Mouse (Mus musculus): ENCODE measurements at regions not wholly inside any gene's neighbourhood (a gene's known extent, or its start where the extent isn't known, plus 50 kb on each side); places are given as distances from the start of the nearest gene placed in this dataset.

DNA sequence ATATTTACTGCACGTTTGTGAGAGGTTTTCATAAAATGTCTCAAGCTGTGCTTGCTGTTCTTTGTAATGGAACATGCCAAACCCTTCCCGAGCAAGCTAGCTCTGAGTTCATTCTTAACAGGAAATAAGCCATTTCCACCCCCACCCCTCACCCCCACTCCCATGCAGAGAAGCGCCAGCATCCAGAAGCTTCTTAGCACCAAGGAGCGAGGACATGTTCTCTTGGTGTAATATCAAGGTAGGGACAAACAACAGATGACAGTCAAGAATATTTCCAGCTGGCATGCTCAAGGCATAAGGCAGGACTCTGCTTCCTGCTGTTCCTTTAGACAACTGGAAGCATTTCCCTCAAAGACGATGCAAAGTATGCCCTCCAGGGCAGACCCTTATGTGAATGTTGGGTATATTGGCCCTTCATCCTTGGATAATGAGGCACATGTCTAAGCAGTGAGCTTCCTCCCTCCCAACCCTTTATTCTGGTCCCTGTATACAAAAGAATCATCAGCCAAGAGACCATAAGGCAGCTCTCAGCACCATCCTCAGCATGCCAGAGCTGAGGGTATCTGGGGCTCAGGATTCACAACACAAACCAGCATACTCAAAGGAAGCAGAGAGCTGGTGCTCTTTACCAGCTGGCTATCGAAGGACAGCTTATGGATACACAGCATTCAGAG lies 205.2 kb upstream of the Ppp2r2d start:
- H3K36me3 ChIP-seq (ENCODE audit: control insufficient read depth, insufficient read depth, low read length): no peaks in the 10 kb centered on the region

DNA sequence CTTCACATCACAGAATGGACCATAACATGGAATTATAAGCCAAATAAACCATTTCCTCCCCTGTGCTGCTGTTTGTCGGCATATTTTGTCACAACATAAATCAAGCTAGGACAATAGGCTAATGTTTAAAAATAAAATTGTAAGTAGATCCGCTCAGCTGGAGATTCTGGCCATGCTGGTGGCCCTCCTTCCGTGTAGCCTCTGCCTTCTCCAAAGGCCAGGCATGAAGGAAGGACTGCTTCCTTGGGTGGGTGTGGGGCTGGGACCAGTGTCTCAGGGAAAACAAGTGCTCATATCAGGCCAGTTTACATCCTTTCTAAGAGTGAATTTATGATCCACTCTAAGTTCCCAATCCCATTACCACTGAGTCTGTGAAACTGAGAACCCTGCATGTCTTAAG lies 206.3 kb upstream of the Ppp2r2d start:
- TF ChIP-seq POLR2A (IDR thresholded peaks at IDR 0.05; ENCODE audit: control insufficient read depth, low read depth, low read length) (no peak), CTCF (IDR thresholded peaks at IDR 0.05; ENCODE audit: control insufficient read depth, insufficient read depth, insufficient replicate concordance, low read depth, low read length) (no peak)
- no peaks in the 10 kb centered on the region for H3K4me1 ChIP-seq (ENCODE audit: control insufficient read depth, insufficient read depth, low read length)
- no peaks in the 10 kb centered on the region for H3K27me3 ChIP-seq (ENCODE audit: control insufficient read depth, insufficient read depth, low read length)
- H3K27ac ChIP-seq (ENCODE audit: control insufficient read depth, insufficient read depth, low read depth, low read length): no peak overlapping the region
- no peaks in the 10 kb centered on the region for H3K36me3 ChIP-seq (ENCODE audit: control insufficient read depth, insufficient read depth, low read length)
- no peak overlapping the region for H3K4me3 ChIP-seq (ENCODE audit: control insufficient read depth, low read depth, low read length)

More for the DNA sequence above, 205.2 kb upstream of the Ppp2r2d start:
- Histone ChIP-seq H3K27ac (ENCODE audit: control insufficient read depth, insufficient read depth, low read depth, low read length) (no peak overlapping the region), H3K4me3 (ENCODE audit: control insufficient read depth, low read depth, low read length) (no peak overlapping the region), H3K4me1 (ENCODE audit: control insufficient read depth, insufficient read depth, low read length) (no peaks in the 10 kb centered on the region), H3K27me3 (ENCODE audit: control insufficient read depth, insufficient read depth, low read length) (no peaks in the 10 kb centered on the region)
- TF ChIP-seq POLR2A (IDR thresholded peaks at IDR 0.05; ENCODE audit: control insufficient read depth, low read depth, low read length): no peak
- no peak for TF ChIP-seq CTCF (IDR thresholded peaks at IDR 0.05; ENCODE audit: control insufficient read depth, insufficient read depth, insufficient replicate concordance, low read depth, low read length)

GRCm38 (mm10) chr7:138626061-138626460 lies 219.8 kb upstream of the Ppp2r2d start:
- Histone ChIP-seq H3K27me3 (ENCODE audit: control insufficient read depth, insufficient read depth, low read length) (no peaks in the 10 kb centered on the region), H3K36me3 (ENCODE audit: control insufficient read depth, insufficient read depth, low read length) (no peaks in the 10 kb centered on the region), H3K27ac (ENCODE audit: control insufficient read depth, insufficient read depth, low read depth, low read length) (no peak overlapping the region), H3K4me3 (ENCODE audit: control insufficient read depth, low read depth, low read length) (no peak overlapping the region), H3K4me1 (ENCODE audit: control insufficient read depth, insufficient read depth, low read length) (no peaks in the 10 kb centered on the region)
- no peak for TF ChIP-seq POLR2A (IDR thresholded peaks at IDR 0.05; ENCODE audit: control insufficient read depth, low read depth, low read length)
- TF ChIP-seq CTCF (IDR thresholded peaks at IDR 0.05; ENCODE audit: control insufficient read depth, insufficient read depth, insufficient replicate concordance, low read depth, low read length): no peak

DNA sequence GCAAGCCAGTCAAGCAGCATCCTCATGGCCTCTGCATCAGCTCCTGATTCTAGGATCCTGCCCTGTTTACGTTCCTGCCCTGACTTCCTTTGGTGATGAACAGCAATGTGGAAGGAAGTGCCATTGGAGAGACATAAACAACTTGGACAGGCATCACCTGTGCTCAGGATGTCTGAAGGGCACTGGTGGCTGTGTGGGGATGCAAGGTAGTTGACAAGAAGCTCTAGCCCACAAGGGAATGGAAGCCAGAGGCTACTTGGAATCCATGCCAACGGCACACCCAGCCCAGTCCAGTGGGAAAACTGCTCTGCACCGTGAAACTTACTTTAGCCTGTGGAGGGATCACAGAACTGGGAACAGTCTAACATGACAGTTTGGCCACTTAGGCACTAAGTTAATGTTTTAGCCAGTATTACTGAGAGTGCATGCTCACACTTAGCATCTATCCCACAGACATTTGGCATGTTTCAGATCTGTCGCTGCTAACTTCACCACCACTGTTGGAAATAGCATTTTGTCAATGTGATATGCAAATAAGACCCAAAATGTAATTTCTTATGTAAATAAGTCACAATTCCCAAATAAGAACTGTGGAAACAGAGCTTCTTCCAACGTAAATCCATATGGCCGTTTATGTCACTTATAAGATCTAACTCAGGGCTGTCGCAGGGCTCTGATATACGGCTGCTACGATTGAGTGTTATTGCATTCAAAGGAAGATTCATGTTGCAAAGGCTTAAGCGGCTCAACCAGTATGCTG lies 223.5 kb upstream of the Tcerg1l start:
- no peaks in the 10 kb centered on the region for H3K27me3 ChIP-seq (ENCODE audit: control insufficient read depth, insufficient read depth, low read length)
- H3K27ac ChIP-seq (ENCODE audit: control insufficient read depth, insufficient read depth, low read depth, low read length): no peak overlapping the region
- TF ChIP-seq CTCF (IDR thresholded peaks at IDR 0.05; ENCODE audit: control insufficient read depth, insufficient read depth, insufficient replicate concordance, low read depth, low read length) (no peak), POLR2A (IDR thresholded peaks at IDR 0.05; ENCODE audit: control insufficient read depth, low read depth, low read length) (no peak)
- H3K36me3 ChIP-seq (ENCODE audit: control insufficient read depth, insufficient read depth, low read length): no peaks in the 10 kb centered on the region
- H3K4me3 ChIP-seq (ENCODE audit: control insufficient read depth, low read depth, low read length): no peak overlapping the region
- no peaks in the 10 kb centered on the region for H3K4me1 ChIP-seq (ENCODE audit: control insufficient read depth, insufficient read depth, low read length)

DNA sequence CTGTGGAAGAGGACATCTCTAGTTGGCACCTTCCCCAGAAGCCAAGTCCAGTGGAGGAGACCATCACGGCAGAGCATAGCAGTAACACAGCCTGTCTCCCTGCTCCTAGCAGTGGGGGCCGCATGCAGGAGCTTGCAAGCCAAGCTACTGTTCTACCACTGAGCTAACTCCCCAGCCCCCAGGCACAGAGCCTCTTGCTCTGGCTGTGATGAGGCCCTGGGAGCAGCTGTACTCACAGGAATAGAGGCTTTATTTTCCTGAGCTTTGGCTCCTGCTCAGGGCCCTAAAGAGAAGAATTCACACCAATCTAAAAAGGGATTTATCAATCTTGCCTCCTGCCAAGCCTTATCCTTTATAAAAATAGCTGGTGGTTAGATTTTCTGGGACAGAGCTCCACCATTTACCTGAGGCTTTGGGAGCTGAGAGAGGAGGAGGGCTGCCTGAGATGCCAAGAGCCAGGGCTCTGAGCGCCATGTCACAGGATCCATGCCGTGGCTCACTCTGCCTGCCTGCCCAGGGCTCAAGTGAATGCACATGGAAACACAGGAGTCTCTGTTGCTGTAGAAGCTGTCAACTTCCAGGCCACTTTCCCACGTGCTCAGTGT lies 222.7 kb upstream of the Tcerg1l start:
- Histone ChIP-seq H3K36me3 (ENCODE audit: control insufficient read depth, insufficient read depth, low read length) (no peaks in the 10 kb centered on the region), H3K4me1 (ENCODE audit: control insufficient read depth, insufficient read depth, low read length) (no peaks in the 10 kb centered on the region), H3K27me3 (ENCODE audit: control insufficient read depth, insufficient read depth, low read length) (no peaks in the 10 kb centered on the region), H3K27ac (ENCODE audit: control insufficient read depth, insufficient read depth, low read depth, low read length) (no peak overlapping the region), H3K4me3 (ENCODE audit: control insufficient read depth, low read depth, low read length) (no peak overlapping the region)
- TF ChIP-seq CTCF (IDR thresholded peaks at IDR 0.05; ENCODE audit: control insufficient read depth, insufficient read depth, insufficient replicate concordance, low read depth, low read length) (no peak), POLR2A (IDR thresholded peaks at IDR 0.05; ENCODE audit: control insufficient read depth, low read depth, low read length) (no peak)

- no peaks in the 10 kb centered on the region for H3K4me1 ChIP-seq (ENCODE audit: control insufficient read depth, insufficient read depth, low read length)
- H3K4me3 ChIP-seq (ENCODE audit: control insufficient read depth, low read depth, low read length): no peak overlapping the region
- no peaks in the 10 kb centered on the region for H3K36me3 ChIP-seq (ENCODE audit: control insufficient read depth, insufficient read depth, low read length)
- no peak overlapping the region for H3K27ac ChIP-seq (ENCODE audit: control insufficient read depth, insufficient read depth, low read depth, low read length)
- no peaks in the 10 kb centered on the region for H3K27me3 ChIP-seq (ENCODE audit: control insufficient read depth, insufficient read depth, low read length)
- TF ChIP-seq POLR2A (IDR thresholded peaks at IDR 0.05; ENCODE audit: control insufficient read depth, low read depth, low read length) (no peak), CTCF (IDR thresholded peaks at IDR 0.05; ENCODE audit: control insufficient read depth, insufficient read depth, insufficient replicate concordance, low read depth, low read length) (no peak)
Measured at GRCm38 (mm10) chr7:138616468-138616867, 218.9 kb upstream of the Tcerg1l start.

GRCm38 (mm10) chr7:138609605-138610004 lies 212.1 kb upstream of the Tcerg1l start:
- Histone ChIP-seq H3K36me3 (ENCODE audit: control insufficient read depth, insufficient read depth, low read length) (no peaks in the 10 kb centered on the region), H3K4me3 (ENCODE audit: control insufficient read depth, low read depth, low read length) (no peak overlapping the region), H3K4me1 (ENCODE audit: control insufficient read depth, insufficient read depth, low read length) (no peaks in the 10 kb centered on the region), H3K27me3 (ENCODE audit: control insufficient read depth, insufficient read depth, low read length) (no peaks in the 10 kb centered on the region), H3K27ac (ENCODE audit: control insufficient read depth, insufficient read depth, low read depth, low read length) (no peak overlapping the region)
- no peak for TF ChIP-seq POLR2A (IDR thresholded peaks at IDR 0.05; ENCODE audit: control insufficient read depth, low read depth, low read length)
- TF ChIP-seq CTCF (IDR thresholded peaks at IDR 0.05; ENCODE audit: control insufficient read depth, insufficient read depth, insufficient replicate concordance, low read depth, low read length): no peak
